Mouse (Mus musculus) right cerebral cortex, postnatal 10 days (tissue): Measurements from ENCODE around the gene Cox4i2.
A peak's percentile ranks its signal among the peaks of the same experiment; 100 is the strongest.

Source experiments
- DNase-seq, 2 experiments: peaks; one replicate each; pipeline ENCODE4 v3.0.0; 2021; ENCODE audit warnings: low spot score in 2 of 2

The Cox4i2 gene

DNA sequence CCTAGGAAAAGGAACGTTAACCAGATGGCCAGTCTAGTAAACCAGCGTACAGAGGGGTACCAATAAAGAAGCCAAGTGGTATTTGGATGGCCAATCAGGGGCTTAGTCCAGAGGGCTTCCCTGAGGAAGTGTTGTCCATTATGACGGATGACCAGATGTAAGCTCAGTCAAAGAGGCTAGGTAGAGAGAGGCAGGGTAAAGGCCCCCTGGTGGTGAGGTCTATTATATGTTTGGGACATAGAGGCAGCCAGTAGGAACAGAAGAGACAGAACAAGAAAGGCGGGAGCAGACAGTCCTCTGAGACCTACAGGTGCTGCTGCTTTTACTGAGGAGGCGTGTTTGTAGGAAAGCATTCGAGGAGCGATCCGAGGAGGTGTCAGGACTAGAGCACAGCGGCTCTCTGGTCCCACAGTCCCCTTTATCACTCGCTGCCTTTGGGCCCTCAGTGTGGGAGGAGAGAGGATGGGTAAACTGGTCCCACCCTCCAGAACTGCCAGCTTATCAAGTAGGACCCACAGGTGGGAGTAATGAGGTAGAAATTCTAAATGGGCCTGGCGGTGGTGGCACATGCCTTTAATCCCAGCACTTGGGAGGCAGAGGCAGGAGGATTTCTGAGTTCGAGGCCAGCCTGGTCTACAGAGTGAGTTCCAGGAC lies 13.8 kb downstream of the Cox4i2 start:
- no peak for DNase-seq

DNA sequence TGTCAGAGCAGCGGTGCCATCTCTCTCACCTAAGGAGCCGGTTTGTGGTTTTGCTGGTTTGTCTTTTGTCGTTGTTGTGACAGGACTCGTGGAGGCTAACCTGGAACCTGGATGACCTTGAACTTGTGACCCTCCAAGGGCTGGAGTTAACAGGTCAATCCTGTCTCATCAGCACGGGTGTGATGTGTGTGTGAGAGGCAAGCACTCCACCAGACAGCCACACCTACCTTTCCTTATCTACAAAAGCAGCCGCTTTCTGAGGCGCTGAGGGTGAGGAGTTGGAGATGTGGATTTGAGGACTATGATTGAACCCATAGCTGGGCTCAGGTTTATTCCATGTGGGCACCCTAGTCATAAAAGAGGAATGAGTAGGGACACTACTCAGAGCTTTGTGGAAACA lies 15.7 kb downstream of the Cox4i2 start:
- DNase-seq, result no peak

DNA sequence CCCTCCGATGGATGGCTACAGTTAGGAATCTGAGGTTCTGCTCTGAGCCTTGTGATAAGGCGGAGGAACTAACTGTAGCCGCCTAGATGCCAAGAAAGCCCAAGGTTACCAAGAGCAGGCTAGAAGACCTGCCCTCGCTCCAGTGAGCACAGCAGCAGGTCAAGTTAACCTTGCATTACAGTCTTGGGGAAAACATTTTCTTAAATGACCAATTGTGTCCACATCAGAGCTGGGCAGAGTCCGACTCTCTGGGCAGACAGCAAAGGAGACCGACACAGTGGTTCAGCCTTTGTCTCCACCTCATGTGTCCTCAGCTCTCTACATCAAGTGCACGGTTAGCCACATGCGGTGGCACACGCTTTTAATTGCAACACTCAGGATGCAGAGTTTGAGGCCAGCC lies 17.6 kb downstream of the Cox4i2 start:
- DNase-seq, result no peak

DNA sequence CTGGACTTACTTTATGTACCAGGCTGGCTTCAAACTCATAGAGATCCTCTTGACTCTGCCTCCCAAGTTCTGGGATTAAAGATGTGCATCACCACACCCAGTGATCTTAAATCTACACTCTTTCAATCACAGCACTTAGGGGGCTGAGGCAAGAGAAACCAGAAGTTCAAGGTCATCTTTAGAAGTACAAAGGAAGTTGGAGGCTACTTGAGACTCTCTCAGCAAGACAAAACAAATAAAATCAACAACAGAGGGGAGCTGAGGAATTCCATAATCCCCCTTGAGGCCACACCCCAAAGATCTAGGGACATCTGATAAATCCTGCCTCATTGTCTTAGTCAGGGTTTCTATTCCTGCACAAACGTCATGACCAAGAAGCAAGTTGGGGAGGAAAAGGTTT lies 18.3 kb downstream of the Cox4i2 start:
- no peak for DNase-seq

DNA sequence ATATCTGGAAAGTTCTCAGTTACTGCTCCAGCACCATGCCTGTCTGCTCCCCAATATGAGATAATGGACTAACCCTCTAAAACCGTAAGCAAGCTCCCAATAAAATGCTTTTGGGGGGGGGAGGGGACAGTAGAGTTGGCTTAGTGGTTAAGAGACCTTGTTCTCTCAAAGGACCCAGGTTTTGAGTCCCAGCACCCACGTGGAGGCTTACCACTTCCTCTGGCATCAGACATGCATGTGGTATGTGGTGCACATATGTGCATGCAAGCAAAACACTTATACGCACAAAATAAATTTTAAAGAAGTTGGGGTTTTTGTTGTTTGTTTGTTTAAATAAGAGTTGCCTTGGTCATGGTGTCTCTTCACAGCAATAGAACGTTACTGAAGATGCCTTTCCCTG lies 21.4 kb downstream of the Cox4i2 start:
- no peak for DNase-seq

DNA sequence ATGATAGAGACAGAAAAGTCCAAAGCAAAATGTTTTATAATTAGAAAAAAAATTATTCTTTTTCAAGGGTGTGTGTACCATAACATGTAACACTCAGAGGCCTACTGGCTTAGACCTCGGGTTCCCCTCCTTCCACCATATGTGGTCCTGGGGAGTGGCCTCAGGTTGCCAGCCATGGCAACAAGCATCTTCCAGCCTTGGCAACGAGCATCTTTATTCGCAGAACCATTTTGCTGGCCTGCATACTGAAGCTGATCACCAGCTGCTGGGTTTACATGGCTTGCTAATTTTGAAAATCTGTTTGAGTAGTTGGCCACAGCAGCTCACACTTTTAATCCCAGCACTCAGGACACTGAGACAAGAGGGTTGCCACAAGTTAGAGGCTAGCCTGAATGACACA lies 22.0 kb downstream of the Cox4i2 start:
- no peak for DNase-seq

DNA sequence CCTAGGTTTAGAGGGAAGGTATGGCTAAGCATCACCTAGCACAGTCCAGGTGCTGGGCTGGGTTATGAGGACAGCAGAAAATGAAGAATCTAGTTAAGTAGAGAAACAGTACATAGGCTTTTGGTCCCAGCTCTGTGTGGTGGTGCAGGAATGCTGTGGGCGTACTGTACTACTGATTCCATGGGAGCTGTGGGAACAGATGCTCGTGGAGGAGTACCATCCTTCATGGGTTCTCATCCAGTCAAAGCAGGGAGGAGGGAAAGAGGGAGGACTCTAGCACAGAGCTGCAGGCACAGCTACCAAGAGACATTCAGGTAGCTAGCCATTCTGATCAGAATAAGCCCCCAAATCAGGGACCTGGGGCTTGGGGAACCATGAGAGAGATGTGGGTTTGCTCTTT lies 22.5 kb downstream of the Cox4i2 start:
- peak; percentile 70 to 86 for DNase-seq

DNA sequence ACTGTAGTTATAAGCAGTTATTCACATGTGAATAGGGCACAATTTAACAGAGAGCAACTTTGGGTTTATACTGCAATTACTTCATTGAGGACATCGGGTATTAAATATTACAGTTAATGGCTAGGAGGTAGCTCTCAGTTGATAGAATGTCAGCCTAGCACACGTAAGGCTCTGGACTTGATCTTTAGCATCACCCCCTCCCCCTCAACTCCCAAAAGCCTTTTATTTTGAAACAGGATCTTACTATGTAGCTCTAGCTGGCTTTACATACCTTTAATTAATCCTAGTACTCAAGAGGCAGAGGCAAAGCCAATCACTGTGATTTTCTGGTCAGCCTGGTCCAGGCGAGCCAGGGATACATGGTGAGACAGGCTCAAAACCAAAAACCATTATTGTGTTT lies 23.1 kb downstream of the Cox4i2 start:
- no peak for DNase-seq

DNA sequence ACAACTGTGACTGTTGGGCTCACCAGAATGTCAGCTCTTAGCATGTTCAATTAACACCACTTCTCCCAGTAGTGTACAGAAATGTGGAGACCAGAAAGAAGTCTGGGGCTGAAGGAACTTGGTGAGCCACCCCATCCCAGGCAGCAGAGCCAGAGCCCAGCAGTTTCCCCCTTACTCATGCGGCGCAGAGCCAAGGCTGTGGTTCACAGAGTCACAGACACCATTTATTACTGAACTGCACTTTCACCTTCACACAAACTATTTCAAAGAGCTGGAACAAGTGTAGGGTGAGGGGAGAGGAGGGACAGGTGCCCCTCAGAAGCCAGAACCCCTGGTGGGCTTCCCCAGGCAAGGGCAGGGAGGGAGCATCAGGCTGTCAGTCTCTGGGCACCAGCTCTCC lies 26.5 kb downstream of the Cox4i2 start:
- DNase-seq, result no peak

DNA sequence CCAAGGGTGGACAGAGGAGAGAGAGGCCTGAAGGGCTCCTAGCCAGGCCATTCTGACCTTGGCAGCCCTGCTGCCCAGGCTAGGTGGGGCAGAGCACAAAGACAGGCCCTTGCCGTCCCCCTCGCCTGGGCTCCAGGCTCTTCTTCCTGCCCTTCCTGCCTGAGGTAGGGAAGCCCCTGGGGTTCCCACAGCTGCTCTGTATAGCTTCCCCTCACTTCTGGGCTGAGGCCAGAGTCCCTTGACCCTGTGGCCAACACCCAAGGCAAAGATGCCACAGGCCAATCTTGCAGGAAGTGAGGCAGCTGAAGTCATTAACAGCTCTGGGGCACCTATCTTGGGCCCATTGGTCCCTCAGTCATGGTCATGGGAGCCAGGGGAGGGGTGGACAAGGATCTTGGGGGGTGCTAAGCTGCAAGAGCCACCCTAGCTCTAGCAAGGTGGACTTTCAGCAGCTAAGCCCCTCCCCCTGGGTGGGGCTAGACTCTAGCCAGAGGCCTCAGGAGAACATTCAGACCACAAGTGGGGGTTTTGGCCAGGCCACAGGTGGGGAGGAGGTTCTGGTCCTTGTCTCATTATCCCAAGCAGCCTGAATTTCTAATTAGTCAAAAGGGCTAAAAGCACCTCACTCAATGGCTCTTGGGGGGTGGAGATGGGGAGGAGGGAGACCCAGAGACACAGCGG lies 27.2 kb downstream of the Cox4i2 start:
- peak in 1 of 2 experiments; percentile 48 for DNase-seq

DNA sequence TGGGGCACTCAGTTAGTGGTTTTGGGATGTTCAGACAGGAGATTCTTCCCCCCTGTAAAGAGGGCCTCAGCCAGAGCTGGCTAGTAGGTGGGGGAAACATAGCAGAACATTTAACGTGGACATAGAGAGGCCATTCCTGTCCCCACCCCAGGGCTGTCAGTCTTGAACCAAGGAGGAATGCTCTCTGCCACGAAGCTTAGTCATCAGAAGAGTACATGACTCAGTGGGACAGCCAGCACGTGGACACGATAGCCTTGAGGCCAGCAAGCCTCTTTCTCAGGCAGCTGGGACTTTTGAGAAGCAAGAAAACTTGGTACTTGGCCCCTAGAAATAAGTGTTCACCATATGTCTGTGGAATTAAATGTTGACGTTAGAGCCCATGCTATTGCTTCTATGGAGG lies 28.7 kb downstream of the Cox4i2 start:
- DNase-seq, result no peak

DNA sequence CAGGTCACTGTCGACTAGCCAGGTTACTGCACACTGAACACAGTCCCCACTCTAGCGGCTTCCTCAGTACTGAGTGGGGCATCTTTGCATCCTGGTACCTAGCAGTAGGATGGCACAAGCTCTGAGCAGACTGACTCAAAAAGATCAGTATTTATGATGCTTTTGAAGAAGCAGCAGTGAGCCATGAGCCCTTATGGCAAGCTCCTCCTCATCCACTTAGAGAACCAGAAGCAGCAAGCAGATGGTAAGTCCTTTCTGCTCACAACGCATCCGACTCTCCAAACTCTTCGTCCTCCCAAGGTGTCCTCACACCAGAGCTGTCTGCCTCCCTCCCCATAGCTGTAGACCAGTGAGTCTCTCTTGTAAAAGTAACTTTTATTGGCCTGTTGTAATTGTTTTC lies 29.3 kb downstream of the Cox4i2 start:
- peak in 1 of 2 experiments; percentile 50 for DNase-seq

DNA sequence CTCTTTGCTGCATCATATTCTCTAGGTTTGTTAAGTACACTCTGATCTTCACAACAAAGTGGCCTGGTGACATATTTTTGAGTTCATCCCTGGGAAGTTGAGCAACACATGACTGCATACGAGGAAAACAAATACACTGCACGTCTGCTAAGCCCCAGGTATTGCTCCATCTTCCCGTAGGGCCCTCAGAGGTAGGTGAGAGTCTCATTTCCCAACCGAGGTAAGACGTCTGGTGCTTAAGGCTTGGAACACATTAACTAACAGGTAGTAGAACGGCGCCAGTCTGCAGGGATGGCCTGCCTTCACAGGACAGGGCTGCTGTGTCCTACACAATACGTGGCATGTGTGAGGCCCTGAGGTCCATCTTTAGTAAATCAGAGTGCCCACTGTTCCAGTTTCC lies 30.7 kb downstream of the Cox4i2 start:
- DNase-seq, result no peak

DNA sequence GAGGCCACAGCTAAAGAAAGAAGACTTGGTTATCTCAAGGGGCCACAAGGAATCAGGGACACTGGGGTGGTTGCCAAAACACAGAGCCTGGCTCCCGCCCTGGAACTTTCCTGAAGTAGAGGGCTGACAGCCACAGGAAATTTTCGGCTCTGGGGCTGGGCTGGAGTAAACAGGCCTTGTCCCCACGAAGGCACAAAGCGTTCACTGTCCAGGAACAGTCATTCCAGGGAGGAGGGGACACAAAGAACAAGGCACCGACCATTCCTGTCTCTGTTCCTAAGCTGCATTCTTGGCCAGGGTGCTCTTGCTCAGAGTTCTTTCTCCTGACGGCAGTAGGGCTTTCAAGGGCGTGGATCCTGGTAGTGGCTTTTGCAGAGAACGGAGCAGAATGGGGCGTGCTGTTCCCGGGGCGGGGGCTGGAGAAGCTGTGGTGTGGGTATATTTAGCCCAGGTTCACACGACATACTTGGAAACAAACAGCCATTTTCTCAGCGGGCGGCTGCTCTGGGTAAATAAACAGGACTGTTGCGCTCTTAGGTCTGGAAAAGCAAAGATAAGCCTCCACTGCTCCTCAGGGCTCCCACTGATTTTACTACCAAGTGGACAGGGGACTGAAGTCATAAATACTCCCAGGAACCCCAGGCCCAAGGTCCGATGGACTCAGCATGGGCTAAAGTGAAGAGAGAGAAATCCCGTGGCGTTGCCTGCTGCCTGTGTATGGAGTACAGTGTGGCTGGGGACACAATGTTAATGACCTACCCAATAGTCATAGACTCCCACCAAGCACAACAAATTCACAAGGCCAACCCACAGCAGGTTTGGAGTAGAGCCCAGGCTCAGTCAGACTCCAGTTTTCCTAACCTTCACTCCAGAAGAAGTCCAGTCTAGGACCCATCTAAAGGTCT lies 31.7 kb downstream of the Cox4i2 start:
- peak; percentile 80 to 82 for DNase-seq

DNA sequence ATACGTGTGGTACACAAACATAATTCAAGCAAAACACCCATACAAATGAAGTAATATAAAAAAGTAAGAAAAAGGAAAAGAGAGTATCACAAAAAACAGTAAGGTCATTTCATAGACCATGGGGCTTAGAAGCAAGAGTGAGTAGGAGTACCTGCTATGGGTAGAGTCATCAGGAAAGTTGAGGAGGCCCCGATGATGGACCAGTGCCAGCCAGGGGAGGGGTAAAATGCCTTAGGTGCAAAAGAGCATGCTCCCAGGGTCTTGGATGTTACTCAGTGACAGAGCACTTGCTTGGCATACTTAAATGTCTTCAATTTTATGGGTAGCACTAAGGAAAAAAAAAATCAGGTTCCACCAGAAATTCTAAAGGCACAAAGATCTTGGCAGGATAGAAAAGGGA lies 33.2 kb downstream of the Cox4i2 start:
- DNase-seq, result no peak

DNA sequence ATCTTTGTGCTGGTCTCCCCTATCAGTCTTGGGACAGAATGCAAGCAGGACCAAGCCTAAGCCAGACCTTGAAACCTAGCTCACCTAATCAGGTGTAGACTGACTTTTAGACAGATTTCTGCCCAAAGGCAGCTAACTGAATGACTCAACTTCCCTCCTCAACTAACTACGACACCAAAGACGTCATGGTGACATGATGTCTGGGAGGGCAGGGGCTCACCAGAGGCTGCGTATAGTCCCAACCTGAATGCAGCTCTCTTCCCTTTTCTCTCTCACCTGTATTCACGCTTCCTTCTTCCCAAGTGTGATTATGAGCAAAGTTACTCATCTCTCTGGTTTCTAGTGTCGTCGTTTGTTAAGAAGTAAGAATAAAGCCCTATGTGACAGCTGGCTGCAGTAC lies 33.6 kb downstream of the Cox4i2 start:
- no peak for DNase-seq

DNA sequence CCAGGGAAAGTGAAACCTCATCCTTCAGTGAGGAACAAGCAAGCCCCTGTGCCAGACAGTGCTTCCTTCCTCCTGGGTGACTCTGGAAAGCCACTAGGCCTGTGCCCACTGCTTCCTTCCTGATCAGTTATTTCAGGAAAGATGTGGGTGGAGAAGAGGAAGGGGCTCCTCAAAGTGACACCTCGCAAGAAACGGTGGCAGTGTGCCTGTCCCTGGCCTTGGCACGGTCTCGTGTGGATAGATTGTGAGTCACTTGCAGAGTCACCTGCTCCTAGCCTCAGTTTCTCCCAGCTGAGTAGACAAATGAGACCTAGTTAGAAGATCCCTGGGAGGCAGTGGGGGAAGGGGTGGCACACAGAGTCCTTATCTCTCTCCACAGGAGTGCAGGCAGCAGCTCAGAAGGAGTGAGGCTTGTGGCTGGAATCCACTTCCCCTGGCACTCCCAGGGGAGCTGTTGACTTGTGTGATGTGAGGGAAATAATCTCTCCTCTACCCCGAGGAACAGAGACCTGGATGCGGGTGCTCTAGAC lies 35.0 kb downstream of the Cox4i2 start:
- DNase-seq, result peak; percentile 69 to 72

DNA sequence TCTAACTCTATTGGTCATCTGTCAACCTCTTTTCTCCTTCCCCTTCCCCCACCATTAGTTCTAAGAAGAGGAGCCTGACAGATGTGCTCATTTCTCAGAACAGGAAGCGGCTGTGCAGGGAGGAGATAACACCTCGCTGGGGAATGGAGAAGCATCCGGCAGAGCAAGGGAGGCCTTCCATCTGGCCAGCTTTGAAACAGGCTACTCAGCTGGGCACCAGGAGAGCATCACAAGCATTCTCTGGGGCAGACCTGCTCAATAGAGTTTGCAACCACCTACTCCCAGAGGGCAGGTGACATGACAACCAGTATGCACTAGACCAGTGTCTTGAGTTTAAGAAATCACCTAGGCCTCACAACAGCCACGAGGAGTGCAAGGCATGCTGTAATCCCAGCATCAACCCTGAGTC lies 35.6 kb downstream of the Cox4i2 start:
- DNase-seq, result no peak

DNA sequence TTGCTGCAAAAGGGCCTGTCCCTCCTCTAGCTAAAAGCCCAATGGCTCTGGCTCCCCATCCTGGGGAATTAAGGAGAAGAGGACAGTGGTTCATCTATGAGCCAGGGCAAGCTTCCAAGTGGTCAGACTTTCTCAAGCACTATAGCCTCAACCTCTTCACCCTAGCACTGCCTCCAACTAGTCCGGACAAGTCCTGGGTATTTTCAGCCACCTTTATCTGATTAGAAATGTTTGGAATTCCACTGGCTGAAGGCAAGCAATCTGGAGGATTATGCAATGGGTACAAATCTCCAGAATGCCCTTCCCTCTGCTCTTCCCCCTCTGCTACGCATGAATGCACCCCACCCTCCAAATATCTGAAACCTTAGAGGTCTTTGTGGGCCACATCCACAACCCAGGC lies 38.5 kb downstream of the Cox4i2 start:
- DNase-seq, result no peak

DNA sequence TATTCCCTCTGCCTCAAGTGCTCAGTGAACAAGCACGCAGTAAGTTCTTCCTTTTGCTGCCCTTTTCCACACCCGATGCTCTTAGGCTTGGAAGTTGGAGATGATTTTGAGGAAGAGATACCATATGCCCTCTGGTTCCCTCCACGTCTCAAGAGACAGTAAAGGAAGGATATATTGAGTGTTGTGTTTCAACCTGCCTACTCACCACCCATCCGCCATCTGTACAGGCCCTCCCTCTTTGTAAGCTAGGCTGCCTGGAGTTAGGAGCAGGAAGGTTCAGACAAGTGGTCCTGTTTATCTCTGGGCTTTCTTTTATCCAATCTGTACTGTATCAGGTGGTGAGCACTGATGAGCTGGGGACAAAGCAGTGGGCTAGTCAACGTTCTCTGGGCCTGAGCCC lies 39.4 kb downstream of the Cox4i2 start:
- DNase-seq, result no peak

DNA sequence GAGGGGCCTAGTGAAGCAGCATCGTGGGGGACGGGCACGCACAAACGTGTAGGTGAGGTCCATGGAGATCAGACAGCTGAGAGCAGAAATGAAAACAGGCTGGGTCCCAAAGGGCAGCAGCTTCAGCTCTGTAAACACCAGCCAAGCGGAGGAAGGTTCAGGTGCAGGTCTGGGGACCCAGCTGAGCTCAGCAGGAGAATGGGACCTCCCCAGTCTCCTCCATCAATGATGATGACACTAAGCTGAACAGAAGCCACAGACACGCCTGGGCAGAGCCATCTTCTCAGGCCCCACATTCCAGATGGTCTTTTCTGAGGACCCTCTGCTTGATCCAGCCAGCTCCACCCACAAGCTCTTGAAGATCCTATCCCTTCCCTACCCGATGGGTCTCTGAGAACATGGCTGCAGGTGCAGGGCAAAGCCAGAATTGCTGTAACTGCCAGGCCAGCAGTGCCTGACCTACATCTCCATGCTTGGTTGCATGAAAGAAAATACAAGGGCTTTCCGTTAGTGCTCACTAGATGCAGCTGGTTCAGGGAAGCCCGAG lies 40.4 kb downstream of the Cox4i2 start:
- DNase-seq, result no peak

DNA sequence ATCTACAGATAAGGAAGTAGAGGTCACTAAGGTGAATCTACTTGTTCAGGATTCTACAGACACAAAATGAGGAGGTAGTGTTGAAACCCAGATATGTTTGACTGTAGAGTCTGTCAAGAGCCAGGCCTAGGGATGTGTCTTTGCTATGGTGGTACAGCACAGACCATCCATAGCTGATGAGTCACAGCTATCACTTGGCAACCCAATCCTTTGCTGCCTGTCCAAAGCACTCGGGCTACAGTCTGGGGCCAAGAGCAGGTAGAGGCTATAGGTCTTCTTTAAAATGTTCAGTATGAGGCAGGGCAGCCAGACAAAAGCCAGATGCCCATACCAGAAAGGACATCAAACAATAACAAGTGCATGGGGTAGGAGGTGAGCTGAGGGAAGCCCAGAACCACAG lies 43.6 kb downstream of the Cox4i2 start:
- DNase-seq, result no peak
